Mouse (Mus musculus): Measurements from ENCODE around the gene Brca2.

Gene Brca2

GRCm38 (mm10) chr5:150564426-150564825, 42.0 kb downstream of the Brca2 start:
- no peak for DNase-seq (ENCODE audit: low spot score in 2 of 2)

- no peak for DNase-seq (ENCODE audit: low spot score in 2 of 2)
Measured at GRCm38 (mm10) chr5:150566226-150566625, 43.8 kb downstream of the Brca2 start.

GRCm38 (mm10) chr5:150566971-150567370, 44.5 kb downstream of the Brca2 start:
- DNase-seq (ENCODE audit: low spot score in 2 of 2): no peak

GRCm38 (mm10) chr5:150570496-150571219, 48.2 kb downstream of the Brca2 start:
- DNase-seq (ENCODE audit: low spot score in 2 of 2): no peak

GRCm38 (mm10) chr5:150574403-150574802, 52.0 kb downstream of the Brca2 start:
- DNase-seq (ENCODE audit: low spot score in 2 of 2): no peak

- DNase-seq (ENCODE audit: low spot score in 2 of 2): no peak
Measured at GRCm38 (mm10) chr5:150574885-150575284, 52.5 kb downstream of the Brca2 start.

GRCm38 (mm10) chr5:150576832-150577231, 54.4 kb downstream of the Brca2 start:
- no peak for DNase-seq (ENCODE audit: low spot score in 2 of 2)

- no peak for DNase-seq (ENCODE audit: low spot score in 2 of 2)
Measured at GRCm38 (mm10) chr5:150578613-150579171, 56.3 kb downstream of the Brca2 start.

- DNase-seq (ENCODE audit: low spot score in 2 of 2): no peak
Measured at GRCm38 (mm10) chr5:150581180-150581579, 58.8 kb downstream of the Brca2 start.

- no peak for DNase-seq (ENCODE audit: low spot score in 2 of 2)
Measured at GRCm38 (mm10) chr5:150583181-150583580, 60.8 kb downstream of the Brca2 start.

- peak; percentile 30 to 41 for DNase-seq (ENCODE audit: low spot score in 2 of 2)
Measured at GRCm38 (mm10) chr5:150583622-150584336, 61.3 kb downstream of the Brca2 start.

GRCm38 (mm10) chr5:150584337-150584729, 61.9 kb downstream of the Brca2 start:
- no peak for DNase-seq (ENCODE audit: low spot score in 2 of 2)

GRCm38 (mm10) chr5:150589945-150590344, 67.5 kb downstream of the Brca2 start:
- no peak for DNase-seq (ENCODE audit: low spot score in 2 of 2)

- no peak for DNase-seq (ENCODE audit: low spot score in 2 of 2)
Measured at GRCm38 (mm10) chr5:150592186-150592903, 69.9 kb downstream of the Brca2 start.

- peak; percentile 31 to 48 for DNase-seq (ENCODE audit: low spot score in 2 of 2)
Measured at GRCm38 (mm10) chr5:150592904-150593755, 70.7 kb downstream of the Brca2 start.

- peak; percentile 26 to 67 for DNase-seq (ENCODE audit: low spot score in 2 of 2)
Measured at GRCm38 (mm10) chr5:150593756-150594648, 71.6 kb downstream of the Brca2 start.

- no peak for DNase-seq (ENCODE audit: low spot score in 2 of 2)
Measured at GRCm38 (mm10) chr5:150594649-150595339, 72.4 kb downstream of the Brca2 start.

- DNase-seq (ENCODE audit: low spot score in 2 of 2): peak; percentile 42 to 72
Measured at GRCm38 (mm10) chr5:150595366-150596016, 73.1 kb downstream of the Brca2 start.

- DNase-seq (ENCODE audit: low spot score in 2 of 2): no peak
Measured at GRCm38 (mm10) chr5:150597088-150597487, 74.7 kb downstream of the Brca2 start, which contains the start of gene N4bp2l1. Gene N4bp2l1 (minus strand): TSS chr5:150597188.
